16 mouse cellular contexts compared by ENCODE assay signal in the genomic region with DNA sequence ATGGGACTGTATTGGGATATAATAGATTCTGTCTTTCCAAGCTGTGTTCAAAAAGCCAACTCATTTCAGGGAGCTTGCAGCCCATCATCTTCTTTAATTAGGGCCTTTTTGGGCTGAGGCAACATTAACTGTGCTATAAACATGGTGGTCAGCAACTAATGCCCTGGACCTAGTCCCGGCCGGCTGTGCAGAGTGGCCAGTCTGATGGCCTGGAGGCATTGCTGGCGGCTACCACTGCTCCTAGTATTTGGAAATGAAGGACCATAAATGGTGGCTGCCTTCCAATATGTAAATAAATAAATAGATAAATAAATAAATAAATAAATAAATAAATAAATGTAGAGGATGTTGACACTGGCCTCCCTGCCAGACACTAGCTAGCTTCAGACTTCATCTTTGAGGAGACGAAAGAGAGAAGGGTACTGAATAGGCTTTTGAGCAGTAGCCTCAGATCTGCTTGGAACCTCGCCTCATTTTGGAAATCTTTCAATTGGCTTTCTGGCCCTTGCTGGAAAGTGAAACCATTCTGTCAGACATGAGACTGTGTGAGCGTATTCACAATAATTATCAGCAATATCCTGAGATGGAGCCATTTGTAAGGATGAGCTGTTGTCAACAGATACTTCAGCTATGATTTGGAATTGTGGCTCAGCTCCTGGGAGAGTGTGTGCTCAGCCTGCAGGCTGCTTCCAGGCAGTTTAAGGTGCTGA.
DNase-seq lines count a peak whose midpoint lies in the region; ATAC-seq and TF ChIP-seq lines count a peak whose summit lies in the region.
"Had no signal": no experiment of that assay in that cellular context is flagged by ENCODE, and none has a peak within 500 bp of the region (broad histone marks: within the 10 kb centered on the region; RNA-seq: fewer than 3 reads in every experiment).

No protein-coding gene starts in this region.

- no peak overlapping the region for H3K4me3 ChIP-seq in heart, embryonic 12.5 days
- no peak overlapping the region for H3K4me3 ChIP-seq in midbrain, postnatal 0 days (ENCODE audit: low read depth, low read length)
- H3K4me3 ChIP-seq in midbrain, embryonic 10.5 days = no peak overlapping the region
- H3K4me3 ChIP-seq: embryonic facial prominence, embryonic 13.5 days; forebrain, embryonic 13.5 days; midbrain, embryonic 12.5 days; neural tube, embryonic 13.5 days had no signal

- 79% methylated on average over 6 of the region's 6 CpGs for WGBS in heart, embryonic 12.5 days
- 77% methylated on average over 6 of the region's 6 CpGs for WGBS in midbrain, postnatal 0 days
- WGBS in midbrain, embryonic 10.5 days = 89% methylated on average over 6 of the region's 6 CpGs

- intact Hi-C loops in heart, postnatal 14 days (cut with DNase I) = no loop called here

- no peak overlapping the region for H3K27ac ChIP-seq in heart, embryonic 12.5 days (ENCODE audit: poor library complexity, severe bottlenecking)
- no peak overlapping the region for H3K27ac ChIP-seq in midbrain, postnatal 0 days (ENCODE audit: low read depth, low read length)
- no peak overlapping the region; the same call in 1 of the 2 replicates for H3K27ac ChIP-seq in midbrain, embryonic 10.5 days (replicated peaks)
- H3K27ac ChIP-seq: embryonic facial prominence, embryonic 13.5 days; forebrain, embryonic 13.5 days; liver, embryonic 14.5 days; midbrain, embryonic 12.5 days; neural tube, embryonic 13.5 days had no signal

- DNase-seq in heart, postnatal 14 days = peak; percentile 19 to 43
- peak; percentile 40 for DNase-seq in midbrain, postnatal 0 days (ENCODE audit: low spot score)
- no peak for DNase-seq in midbrain, embryonic 10.5 days (ENCODE audit: low spot score)
- DNase-seq in cerebellum, adult 9-10 months = peak; percentile 84
- DNase-seq in kidney, adult 8-10 months = no peak
- DNase-seq: adrenal gland, adult 8-10 months; kidney, adult 18-20 months; retina, postnatal 1 day had no signal

- H3K9ac ChIP-seq in heart, embryonic 12.5 days = no peak overlapping the region; the same call in 1 of the 2 replicates
- no peak overlapping the region for H3K9ac ChIP-seq in midbrain, postnatal 0 days (replicated peaks; ENCODE audit: low read length, poor library complexity, severe bottlenecking)
- H3K9ac ChIP-seq: embryonic facial prominence, embryonic 13.5 days; forebrain, embryonic 13.5 days; liver, embryonic 14.5 days; midbrain, embryonic 12.5 days; neural tube, embryonic 13.5 days had no signal

- ATAC-seq in heart, embryonic 12.5 days (ENCODE audit: insufficient number of reproducible peaks, low FRiP score) = no peak
- ATAC-seq in midbrain, postnatal 0 days (ENCODE audit: low FRiP score) = no peak
- no peak for ATAC-seq in frontal cortex, adult (ENCODE audit: low TSS enrichment)
- ATAC-seq: forebrain, embryonic 13.5 days had no signal

- no peak overlapping the region for H3K4me2 ChIP-seq in heart, embryonic 12.5 days
- H3K4me2 ChIP-seq in midbrain, postnatal 0 days (ENCODE audit: low read depth, low read length, poor library complexity, severe bottlenecking) = no peak overlapping the region
- H3K4me2 ChIP-seq: embryonic facial prominence, embryonic 13.5 days; forebrain, embryonic 13.5 days; midbrain, embryonic 12.5 days; neural tube, embryonic 13.5 days had no signal

- H3K9me3 ChIP-seq in heart, embryonic 12.5 days (replicated peaks) = no peaks in the 10 kb centered on the region
- no peaks in the 10 kb centered on the region for H3K9me3 ChIP-seq in midbrain, postnatal 0 days (ENCODE audit: low read length)
- no peaks in the 10 kb centered on the region for H3K9me3 ChIP-seq in midbrain, embryonic 10.5 days (replicated peaks)
- H3K9me3 ChIP-seq: embryonic facial prominence, embryonic 13.5 days; forebrain, embryonic 13.5 days; midbrain, embryonic 12.5 days; neural tube, embryonic 13.5 days had no signal

- H3K36me3 ChIP-seq in heart, embryonic 12.5 days = no peaks in the 10 kb centered on the region
- no peaks in the 10 kb centered on the region for H3K36me3 ChIP-seq in midbrain, postnatal 0 days (ENCODE audit: insufficient read depth, low read length)
- no peaks in the 10 kb centered on the region for H3K36me3 ChIP-seq in midbrain, embryonic 10.5 days
- H3K36me3 ChIP-seq: embryonic facial prominence, embryonic 13.5 days; midbrain, embryonic 12.5 days; neural tube, embryonic 13.5 days had no signal

- H3K4me1 ChIP-seq in heart, embryonic 12.5 days (replicated peaks) = peaks cover 19% of the 10 kb centered on the region
- H3K4me1 ChIP-seq in midbrain, postnatal 0 days (ENCODE audit: insufficient read depth, low read length) = peaks cover 3% of the 10 kb centered on the region
- peaks cover 33% of the 10 kb centered on the region for H3K4me1 ChIP-seq in midbrain, embryonic 10.5 days

- no peak for TF ChIP-seq CTCF in midbrain, postnatal 0 days (IDR thresholded peaks at IDR 0.05)

- H3K27me3 ChIP-seq in heart, embryonic 12.5 days (replicated peaks) = no peaks in the 10 kb centered on the region
- no peaks in the 10 kb centered on the region for H3K27me3 ChIP-seq in midbrain, postnatal 0 days (ENCODE audit: insufficient read depth, low read length)
- no peaks in the 10 kb centered on the region for H3K27me3 ChIP-seq in midbrain, embryonic 10.5 days (ENCODE audit: low read depth, poor library complexity, severe bottlenecking)
- H3K27me3 ChIP-seq: CH12.LX; forebrain, embryonic 13.5 days; midbrain, embryonic 12.5 days; neural tube, embryonic 13.5 days had no signal

Comparison
In these comparisons a context has a peak if more than half of its experiments do, and no peak if none do; other contexts are left out.
1. DNase-seq: peak in heart, postnatal 14 days (2 of 2), midbrain, postnatal 0 days (single experiment) and cerebellum, adult 9-10 months (single experiment); none in midbrain, embryonic 10.5 days (single experiment) and kidney, adult 8-10 months (0 of 2).